Mouse (Mus musculus) lung, adult 10 weeks (tissue): ENCODE data around the gene Cldn20. TPM values are rescaled to one million over a fixed set of nuclear protein-coding genes. Genes with fewer than 3 reads are reported as not detected.

Experiments used
- polyA plus RNA-seq: library from polyadenylated mRNA; stranded (reverse); fragments of 350-450 nt; fragmentation: Illumina TruSeq; extraction: RNeasy Lipid Tissue Mini Kit (QIAGEN cat#74804); gene quantifications from one replicate; pipeline ENCODE4 v1.2.3, GENCODE M21; 2014; ENCODE audit warnings: low read depth, low replicate concordance; ENCODE audit not compliant: insufficient read depth

The Cldn20 gene
- not detected for polyA plus RNA-seq

GRCm38 (mm10) chr17:3532254-3532653 lies at the start of gene Cldn20:
Cldn20 (plus strand) TSS chr17:3532554.

GRCm38 (mm10) chr17:3557331-3558311 lies 25.3 kb downstream of the Cldn20 start, which contains the start of gene Tfb1m:
Tfb1m (minus strand) TSS chr17:3557781.

Other genes starting within 250 kb of the Cldn20 start
- 0.77 TPM for gene Tiam2, start 206.0 kb upstream of the Cldn20 start, polyA plus RNA-seq
- gene Tfb1m, start 25.2 kb downstream of the Cldn20 start, polyA plus RNA-seq: 6.7 TPM
- gene Nox3, start 163.7 kb downstream of the Cldn20 start, polyA plus RNA-seq: not detected